Mouse (Mus musculus) ovary, postnatal 14 days (tissue): Measurements from ENCODE around the gene Phactr2.

Source experiments
- DNase-seq: peaks from one replicate; pipeline ENCODE4 v3.0.0; 2022; ENCODE audit warnings: low spot score

Gene Phactr2

DNA sequence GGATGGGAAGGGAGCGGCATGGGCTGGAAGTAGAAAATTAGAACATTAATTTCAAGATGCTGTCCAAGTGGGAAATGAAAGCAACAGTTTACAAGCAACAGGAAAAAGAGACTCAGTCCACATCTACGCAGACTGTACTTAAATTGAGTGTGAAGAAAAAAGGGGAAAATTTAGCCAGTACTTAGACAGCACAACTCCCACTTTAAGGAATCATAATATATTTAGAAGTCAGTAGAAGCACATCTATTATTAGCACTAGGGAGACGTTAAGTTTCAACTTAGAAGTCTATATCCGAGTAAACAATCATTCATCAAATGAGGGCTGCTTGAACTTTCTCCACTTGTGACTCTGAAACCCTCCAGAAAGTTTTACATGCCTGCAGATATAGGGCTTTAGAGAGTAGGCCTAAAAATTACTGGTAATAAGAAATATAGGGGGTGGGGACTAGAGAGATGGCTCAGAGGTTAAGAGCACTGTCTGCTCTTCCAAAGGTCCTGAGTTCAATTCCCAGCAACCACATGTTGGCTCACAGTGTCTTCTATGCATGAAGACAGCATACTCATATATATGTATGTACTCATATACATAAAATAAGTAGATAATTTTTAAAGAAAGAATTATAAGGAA, 142.7 kb downstream of the Phactr2 start:
- DNase-seq = no peak

GRCm38 (mm10) chr10:13328602-13329001, 145.6 kb downstream of the Phactr2 start:
- no peak for DNase-seq

DNA sequence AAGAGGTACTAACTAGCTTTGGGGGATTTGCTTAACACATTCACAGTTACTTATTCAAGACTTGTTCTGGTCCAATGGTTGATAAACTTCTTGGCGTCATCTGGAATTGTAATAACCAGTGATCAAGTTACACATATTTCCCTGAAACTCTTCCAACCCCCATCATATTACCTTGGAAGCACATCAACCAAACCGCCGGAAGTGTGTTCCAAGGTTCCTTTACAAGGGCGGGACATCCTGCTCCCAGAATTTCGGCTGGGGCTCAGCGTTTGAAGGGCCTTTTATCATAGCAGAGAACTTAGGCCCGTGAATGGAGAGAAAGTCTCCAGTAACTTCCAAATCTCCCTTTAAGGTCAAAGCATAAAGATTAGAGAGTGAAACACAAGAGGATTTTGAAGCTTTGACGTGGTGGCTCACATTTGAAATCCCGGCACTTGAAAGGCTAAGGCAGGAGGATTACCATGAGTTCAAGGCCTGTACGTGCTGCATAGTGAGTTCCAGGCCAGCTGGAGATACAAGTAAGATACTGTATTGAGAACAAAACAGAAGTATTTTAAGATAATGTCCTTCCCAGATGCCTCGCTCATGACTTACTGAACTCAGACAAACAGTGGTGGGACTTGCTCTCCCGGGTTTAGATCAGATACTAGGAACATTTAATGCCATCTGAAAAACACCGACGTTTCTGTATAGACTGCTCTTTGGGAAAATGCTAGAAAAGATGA, 147.9 kb downstream of the Phactr2 start:
- no peak for DNase-seq

DNA sequence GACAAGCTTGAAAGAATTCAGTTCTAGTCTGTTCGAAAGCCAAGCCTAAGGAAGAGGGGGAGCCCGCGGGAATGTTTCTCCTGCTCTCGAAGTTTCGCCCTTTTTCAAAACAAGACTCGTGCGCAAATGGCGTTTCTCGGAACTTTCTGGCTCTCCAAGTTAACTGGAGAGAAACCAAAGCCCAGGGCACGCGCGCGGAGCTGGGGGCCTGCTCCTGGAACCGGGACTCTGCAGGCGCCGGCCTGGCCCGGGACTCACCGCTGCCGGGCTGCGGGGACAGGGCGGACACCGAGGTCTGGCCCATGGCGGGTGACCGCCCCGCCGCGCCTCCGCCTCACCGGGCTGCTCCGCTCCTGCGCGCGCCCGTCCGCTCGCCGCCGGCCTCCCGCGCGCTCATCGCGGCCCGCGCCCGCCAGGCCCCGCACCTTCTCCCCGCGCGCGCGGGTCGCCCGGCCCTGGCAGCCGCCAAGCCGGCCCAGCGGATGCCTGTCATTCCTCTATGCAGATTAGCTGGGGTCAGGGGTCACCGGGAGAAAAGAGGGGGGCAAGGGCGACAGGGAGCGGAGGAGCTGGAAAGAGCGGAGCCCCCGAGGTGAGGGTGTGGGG, 150.3 kb downstream of the Phactr2 start:
- DNase-seq = peak; percentile 58

DNA sequence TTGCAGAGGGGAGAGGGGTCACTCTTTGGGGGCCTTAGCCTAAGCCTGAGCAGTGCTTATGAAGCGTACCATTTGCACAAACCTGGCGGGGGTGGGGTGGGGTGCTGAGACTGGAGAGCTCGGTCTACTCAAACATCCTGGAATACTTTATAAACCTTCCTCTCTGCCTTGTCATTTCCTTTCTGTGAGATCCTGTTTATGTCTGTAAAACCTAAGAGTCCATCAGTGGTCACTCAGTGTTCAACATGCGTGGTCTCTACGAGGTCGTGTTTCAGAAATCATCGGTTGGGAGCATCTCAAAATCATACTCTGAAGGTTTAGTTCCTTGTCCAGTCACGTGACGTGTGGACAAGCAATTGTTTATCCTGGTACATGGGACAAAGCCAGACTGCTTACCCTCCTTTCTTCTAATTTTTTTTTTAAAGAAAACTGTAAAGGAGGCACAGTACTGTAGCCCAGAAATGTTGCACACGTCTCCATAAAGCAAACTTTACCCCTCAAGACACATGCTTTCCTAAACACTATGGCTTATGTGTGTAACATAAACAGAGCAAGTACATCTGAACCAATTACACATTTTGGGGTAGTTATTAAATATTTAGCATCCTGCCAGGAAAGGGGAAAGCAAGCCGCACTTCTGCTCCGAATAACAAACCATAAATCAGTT, 150.9 kb downstream of the Phactr2 start:
- DNase-seq = peak; percentile 11

DNA sequence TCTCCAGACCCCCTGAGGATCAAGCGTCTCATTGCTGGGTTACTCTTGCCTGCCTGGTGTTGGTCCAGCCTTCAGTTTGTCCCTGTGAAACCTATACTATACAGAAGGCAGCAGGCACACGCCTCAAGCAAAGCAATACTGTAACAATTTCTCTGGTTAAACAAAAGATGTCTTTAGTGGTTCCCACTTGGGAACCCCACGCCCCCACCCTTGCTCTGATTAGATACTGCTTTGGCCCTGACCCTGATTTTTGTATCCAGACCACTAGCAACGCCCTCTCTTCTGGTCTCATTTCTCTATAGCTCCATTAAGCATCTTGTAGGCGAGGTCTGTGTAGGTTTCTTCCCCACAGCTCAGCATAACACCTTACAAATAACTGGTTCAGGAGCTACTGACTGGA, 159.2 kb downstream of the Phactr2 start:
- no peak for DNase-seq

DNA sequence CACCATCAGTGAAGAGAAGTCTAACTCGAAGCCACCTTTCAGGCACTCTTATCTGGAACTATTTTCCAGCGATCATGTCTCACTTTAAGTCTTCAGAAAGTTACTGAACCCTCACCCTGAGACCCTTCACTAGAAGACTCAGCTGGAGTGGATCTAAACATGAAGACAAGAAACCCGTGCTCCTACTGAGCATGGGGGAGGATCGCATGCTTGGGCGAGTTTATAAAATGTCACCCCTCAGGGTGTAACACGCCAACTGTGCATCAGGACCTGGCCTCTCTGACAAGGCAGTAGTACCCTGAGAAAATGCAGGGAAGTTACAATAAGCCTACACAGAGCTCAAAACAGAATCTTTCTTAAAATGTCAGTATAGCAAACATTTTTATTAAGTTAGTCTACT, 161.6 kb downstream of the Phactr2 start:
- DNase-seq = no peak

DNA sequence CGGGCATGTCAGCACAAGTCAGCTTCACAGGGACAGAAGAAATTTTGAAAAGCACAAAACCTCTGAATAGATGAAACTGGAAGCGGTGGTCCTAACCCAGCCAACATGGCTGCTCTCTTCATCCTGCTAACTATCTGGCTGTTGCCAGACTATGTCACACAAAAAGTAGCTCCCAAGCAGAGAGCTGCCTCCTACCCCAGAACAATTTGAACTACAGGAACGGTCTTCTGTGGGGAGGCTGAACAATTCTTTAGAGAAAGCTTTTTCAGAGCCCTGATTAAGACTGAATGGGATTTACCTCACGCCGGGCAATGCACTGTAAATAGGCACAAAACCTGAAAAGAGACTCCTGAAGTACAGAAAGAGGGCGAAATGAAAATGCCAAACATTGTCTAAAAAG, 162.6 kb downstream of the Phactr2 start:
- no peak for DNase-seq

- DNase-seq = no peak
Observed at GRCm38 (mm10) chr10:13310075-13310474, 164.1 kb downstream of the Phactr2 start.

DNA sequence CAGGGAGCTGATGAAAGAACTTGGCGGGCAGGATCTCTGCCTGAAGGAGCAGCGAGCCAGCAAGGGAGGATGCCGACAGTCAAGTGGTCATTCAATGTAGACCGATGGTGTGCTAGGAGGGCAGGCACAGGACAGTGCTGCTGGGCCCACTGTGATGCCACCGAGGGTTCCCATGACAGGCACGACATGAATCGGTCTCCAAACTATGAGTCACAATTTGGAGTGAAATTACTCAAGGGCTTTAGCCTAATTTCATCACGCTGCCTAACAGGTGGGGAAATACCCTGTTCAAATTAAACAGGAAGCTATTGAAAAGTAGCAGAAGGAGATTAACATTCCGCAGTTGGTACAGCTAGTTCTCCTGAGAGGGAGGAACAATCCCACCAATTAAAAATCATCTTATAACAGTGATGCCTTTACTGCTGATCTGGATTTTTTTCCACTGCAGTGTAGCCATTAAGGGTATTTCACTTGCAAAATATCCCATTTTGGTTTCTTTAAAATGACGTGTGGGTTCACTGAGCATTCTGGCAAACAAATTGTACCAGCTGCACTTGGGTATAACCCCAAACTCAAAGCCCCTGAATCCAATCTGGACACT, 169.5 kb downstream of the Phactr2 start:
- DNase-seq = no peak

DNA sequence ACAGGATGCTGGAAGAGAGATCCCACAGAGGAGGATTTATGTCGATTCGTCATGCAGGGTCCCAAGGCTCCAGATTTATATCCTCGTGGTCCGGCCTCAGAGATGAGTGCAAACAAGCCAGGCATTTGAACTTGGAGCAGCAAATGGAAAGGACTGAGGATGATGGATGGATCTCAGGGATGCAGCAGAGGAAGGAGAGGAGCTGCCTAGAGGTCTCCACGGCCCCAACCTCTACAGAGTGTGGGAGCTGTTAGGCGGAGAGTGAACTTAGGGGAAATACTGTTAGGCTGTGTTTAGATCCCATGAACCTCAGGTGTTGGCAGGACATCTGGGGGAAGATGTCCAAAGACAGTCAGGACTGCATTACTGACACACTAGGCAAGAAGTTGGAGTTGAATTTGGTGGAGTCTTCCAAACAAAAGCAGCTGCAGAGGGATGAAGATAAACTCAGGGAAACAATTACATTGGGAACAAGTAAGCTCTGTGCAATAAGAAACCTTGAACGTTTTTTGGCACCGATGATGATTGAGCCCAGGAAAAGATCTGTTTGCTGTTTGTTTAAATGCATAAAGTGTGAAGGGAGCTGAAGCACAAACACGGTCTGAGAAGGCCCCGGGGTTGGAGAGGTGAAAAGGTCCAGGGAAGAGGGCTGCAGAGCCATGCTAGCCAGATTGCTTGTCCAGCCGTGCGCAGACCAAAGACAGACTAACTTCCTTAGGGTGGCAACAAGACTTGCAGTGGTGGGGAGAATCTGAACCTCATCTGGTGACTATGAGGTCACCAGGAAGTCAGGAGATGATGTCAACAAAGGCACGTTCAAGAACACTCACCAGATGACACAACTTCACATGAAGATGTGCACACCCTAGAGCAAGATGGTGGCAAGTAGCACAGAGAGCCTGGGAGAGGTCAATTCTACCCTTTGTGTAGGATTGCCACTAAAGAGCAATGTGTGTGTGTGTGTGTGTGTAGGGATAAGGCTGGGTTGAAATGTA, 170.6 kb downstream of the Phactr2 start:
- DNase-seq = no peak

- DNase-seq = no peak
Observed at GRCm38 (mm10) chr10:13300601-13301000, 173.6 kb downstream of the Phactr2 start.

DNA sequence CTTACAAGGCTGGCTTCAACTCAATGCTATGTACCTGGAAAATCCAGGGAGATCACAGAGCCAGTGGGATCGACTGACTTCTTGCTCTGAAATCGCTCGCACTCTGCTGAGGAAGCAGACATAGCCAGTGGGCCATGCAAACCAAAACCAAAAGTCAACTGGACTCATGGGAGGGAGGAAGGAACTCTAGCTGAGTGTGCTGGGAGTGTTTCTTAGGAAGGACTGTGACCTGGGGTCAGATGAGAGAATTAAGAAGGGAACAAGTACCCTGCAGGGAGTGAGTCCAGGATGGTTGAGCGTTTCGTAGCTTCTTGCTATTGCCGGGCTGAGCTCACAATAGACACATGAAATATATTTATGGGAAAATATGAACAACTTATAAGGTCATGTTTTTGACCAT, 174.0 kb downstream of the Phactr2 start:
- DNase-seq = no peak

DNA sequence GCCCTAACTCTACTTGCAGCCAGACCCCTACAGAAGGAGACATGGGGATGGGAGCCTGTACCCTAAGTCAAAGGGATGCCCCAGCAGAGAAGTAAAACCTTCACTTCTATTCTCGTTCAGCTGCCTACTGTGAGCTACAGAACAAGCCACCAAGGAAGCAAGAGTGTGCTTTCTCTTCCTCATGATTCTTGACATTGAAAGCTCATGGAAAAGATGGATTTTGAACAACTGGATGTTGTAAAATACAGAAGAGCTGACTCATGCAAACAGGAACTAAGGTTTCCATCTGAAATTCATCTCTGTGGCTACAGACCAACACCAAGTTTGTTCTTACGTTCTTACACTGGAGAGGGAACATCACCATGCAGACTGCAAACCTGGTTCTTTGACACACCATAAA, 179.3 kb downstream of the Phactr2 start:
- DNase-seq = no peak

DNA sequence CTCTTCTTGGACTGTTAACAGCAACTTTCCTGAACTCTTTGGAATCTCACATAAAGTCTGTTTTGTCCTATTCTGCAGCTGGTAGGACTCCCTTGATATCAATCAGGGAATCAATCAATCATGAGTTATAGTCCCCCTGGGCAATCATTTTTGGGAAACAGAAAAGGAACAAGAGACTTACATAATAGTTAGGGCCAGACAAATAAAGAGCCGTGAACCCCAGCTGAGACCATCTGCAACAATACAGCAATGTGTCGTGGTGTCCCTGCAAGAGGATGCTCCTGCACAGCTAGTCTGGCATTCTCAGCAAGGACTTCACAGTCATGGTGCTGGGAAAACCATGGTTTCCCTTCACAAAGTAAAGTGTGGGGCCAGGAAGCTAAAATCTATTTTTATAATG, 182.2 kb downstream of the Phactr2 start:
- no peak for DNase-seq

DNA sequence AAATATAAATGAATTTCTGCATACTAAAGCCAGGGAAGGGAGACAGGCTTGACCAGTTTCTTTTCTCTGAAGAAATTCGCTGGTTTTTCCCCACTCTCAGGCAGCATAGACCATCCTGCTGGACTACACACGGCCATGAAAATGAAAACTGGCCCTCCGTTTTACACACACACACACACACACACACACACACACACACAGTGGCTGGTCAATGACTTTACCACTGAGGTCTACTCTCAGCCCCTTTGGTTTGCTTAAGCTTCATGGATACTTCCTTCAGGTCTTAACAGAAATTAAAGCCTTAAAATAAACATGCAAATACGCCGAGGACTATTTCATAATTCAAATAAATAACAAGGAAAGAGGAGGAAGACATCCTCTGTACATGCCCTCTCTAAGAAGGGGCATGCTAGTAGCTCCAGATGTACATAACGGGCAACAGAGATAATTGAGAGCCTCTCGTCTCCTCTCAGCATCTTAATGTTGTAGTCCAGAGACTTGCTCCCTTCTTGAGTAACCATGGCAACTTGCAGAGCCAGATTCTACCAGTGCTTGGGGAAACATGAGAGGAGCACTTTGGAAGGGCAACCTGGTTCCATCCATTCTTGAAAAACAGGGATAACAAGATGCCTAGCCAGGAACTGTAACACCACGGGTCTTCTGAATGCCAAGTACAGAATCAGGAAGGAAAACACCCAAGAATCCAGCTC, 184.8 kb downstream of the Phactr2 start:
- DNase-seq = no peak

- DNase-seq = no peak
Observed at GRCm38 (mm10) chr10:13288296-13288695, 185.9 kb downstream of the Phactr2 start.

DNA sequence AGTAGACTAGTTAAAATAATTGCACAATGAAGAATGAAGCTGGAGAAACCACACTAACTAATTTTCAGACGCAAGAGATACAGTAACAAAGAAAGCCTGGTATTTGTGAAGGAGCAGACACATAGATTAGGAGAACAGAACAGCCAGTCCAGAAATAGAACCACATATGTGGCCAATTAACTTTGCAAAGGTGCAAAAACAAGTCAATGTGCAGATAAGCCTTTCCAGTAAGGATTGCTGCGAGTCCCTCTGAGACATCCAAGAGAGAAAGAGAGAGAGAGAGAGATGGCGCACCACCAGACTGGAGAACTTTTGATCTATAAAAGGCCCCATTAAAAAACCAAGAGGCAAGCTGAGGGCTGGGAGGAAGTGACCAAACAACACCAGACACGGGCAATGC, 190.8 kb downstream of the Phactr2 start:
- no peak for DNase-seq

DNA sequence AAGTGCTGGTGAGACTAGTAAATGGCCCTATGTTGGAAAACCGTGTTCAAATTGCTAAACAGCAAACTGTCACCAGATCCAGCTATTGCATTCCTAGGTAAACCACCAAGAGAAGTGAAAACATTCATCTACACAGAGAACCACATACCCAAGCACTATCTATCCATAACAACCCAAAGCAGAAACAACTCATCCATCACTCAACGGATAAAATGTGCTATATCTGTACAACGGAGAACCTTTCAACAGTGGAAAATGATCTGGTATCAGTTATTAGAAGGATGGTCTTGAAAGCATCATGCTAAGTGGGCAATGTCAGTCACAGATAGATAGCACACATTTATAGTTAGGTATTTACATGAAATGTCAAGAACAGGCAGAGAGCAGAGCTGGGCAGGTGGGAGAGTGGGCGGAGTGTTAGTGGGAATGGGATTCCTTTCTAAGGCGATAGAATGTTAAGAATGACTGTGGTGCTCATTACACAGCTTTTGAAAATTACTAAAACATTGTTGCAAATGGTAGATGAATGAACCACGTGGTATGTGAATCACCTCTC, 193.8 kb downstream of the Phactr2 start:
- no peak for DNase-seq

DNA sequence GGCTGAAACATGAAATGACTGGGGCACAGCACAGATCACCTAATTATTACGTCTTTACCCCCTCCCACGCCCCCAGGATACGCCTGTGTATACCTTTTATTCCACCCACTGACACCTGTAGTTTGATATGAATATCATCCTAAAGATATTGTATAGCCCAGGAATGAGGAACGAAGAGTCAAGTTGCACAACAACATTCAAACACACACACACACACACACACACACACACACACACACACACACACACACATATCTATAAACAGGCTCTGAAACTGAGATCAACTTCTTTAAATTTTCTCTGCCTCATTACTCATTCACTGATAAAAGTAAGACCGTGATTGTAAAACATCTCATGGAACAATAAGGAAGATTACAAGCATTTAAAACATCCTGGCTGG, 197.9 kb downstream of the Phactr2 start:
- no peak for DNase-seq
